Mouse (Mus musculus): ENCODE measurements around the gene Katnbl1. TPM values are rescaled to one million over a fixed set of nuclear protein-coding genes. Genes with fewer than 3 reads are reported as not detected.
"Not testable (repeated sequence)": the region's sequence is repeated elsewhere in the genome, so short reads cannot be mapped to it uniquely, and the experiment has no call there.

Katnbl1 gene
- polyA plus RNA-seq, 1 experiment from 2014 or later = 33.9 TPM

DNA sequence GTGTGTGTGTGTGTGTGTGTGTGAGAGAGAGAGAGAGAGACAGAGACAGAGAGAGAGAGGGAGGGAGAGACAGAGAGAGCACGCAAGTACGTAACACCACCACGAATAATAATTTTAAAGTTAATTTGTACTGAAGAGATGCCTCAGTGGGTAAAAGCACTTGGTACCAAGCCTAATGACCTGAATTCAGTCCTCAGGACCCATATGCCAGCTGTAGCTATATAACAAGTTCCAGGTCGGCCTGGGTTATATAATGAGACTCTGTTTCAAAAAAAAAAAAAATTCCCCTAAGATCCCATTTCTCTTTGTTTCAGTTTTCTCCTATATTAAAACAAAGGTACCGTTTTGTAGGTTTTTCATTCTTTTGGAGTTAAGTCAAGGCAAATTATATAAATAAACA lies 11.8 kb downstream of the Katnbl1 start:
- H3K36me3 ChIP-seq (ENCODE audit: control insufficient read depth, insufficient read depth, low read length) = no peaks in the 10 kb centered on the region
- H3K4me1 ChIP-seq (ENCODE audit: control insufficient read depth, insufficient read depth, low read length) = no peaks in the 10 kb centered on the region
- H3K4me3 ChIP-seq (ENCODE audit: low read length) = no peak overlapping the region
- H3K9me3 ChIP-seq (ENCODE audit: control insufficient read depth, low read length) = no peaks in the 10 kb centered on the region
- 87% methylated on average over 5 of the region's 5 CpGs for WGBS
- no peak for ATAC-seq
- no peak overlapping the region for H3K4me2 ChIP-seq (ENCODE audit: low read depth, low read length)
- H3K9ac ChIP-seq (ENCODE audit: low read depth, low read length) = no peak overlapping the region
- H3K27ac ChIP-seq (ENCODE audit: low read length) = no peak overlapping the region
- H3K27me3 ChIP-seq (replicated peaks; ENCODE audit: control insufficient read depth, insufficient read depth, low read length) = no peaks in the 10 kb centered on the region

DNA sequence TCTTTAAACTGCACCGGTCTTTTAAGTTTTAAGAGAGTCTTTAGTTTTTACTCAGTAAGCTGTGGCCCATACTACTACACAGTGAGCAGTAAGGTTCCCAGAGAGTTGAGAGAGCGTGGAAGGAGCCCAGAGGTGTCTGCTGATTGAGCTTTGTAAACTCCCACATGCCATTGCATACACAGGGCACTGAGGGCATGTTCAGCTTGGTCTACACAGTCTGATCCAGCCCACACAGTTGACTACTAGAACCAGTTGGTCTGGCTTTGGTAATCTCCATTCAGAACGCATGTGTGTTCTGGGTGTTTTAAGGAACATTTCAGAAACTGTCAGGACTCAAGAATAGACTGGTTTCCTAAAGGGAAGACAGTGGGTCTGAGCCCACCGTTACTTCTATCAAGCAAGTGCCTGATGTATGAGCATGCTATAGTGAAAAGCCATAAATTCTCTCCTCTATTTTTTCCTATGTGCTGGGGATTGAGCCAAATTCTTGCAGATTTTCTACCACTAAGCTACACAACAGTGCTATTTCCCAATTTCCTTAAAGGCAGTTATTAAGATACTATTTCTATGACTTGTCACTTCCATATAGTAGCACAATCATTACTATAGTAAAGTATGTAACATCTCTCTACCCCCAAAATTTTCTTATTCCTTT lies 12.5 kb downstream of the Katnbl1 start:
- 87% methylated on average over 4 of the region's 4 CpGs for WGBS
- no peaks in the 10 kb centered on the region for H3K9me3 ChIP-seq (ENCODE audit: control insufficient read depth, low read length)
- no peaks in the 10 kb centered on the region for H3K4me1 ChIP-seq (ENCODE audit: control insufficient read depth, insufficient read depth, low read length)
- no peaks in the 10 kb centered on the region for H3K36me3 ChIP-seq (ENCODE audit: control insufficient read depth, insufficient read depth, low read length)
- no peak for ATAC-seq
- no peak overlapping the region for H3K27ac ChIP-seq (ENCODE audit: low read length)
- no peaks in the 10 kb centered on the region for H3K27me3 ChIP-seq (replicated peaks; ENCODE audit: control insufficient read depth, insufficient read depth, low read length)
- H3K4me2 ChIP-seq (ENCODE audit: low read depth, low read length) = no peak overlapping the region
- H3K4me3 ChIP-seq (ENCODE audit: low read length) = no peak overlapping the region
- H3K9ac ChIP-seq (ENCODE audit: low read depth, low read length) = no peak overlapping the region

DNA sequence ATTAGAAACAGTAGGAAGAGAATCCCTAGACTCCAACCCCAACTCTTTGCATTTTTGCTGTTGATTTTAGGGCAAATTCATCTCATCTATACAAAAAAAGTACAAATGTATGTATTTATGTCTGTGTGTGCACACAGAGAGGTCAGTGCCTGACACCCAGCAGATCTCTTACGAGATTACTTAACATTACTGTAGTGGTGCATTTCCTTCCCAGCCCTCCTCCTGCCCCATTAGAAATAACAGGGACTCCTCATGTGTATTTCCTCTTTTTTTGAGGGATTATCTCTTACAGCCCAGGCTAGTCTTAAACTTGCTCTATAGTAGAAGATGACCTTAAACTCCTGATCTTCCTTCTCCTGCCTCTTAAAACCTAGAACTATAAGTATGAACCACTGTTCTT lies 13.7 kb downstream of the Katnbl1 start:
- Histone ChIP-seq H3K4me1 (ENCODE audit: control insufficient read depth, insufficient read depth, low read length) (no peaks in the 10 kb centered on the region), H3K9ac (ENCODE audit: low read depth, low read length) (no peak overlapping the region), H3K27ac (ENCODE audit: low read length) (no peak overlapping the region), H3K9me3 (ENCODE audit: control insufficient read depth, low read length) (no peaks in the 10 kb centered on the region), H3K36me3 (ENCODE audit: control insufficient read depth, insufficient read depth, low read length) (no peaks in the 10 kb centered on the region), H3K4me2 (ENCODE audit: low read depth, low read length) (no peak overlapping the region), H3K27me3 (replicated peaks; ENCODE audit: control insufficient read depth, insufficient read depth, low read length) (no peaks in the 10 kb centered on the region), H3K4me3 (ENCODE audit: low read length) (no peak overlapping the region)
- no peak for ATAC-seq
- 76% methylated on average over 1 of the region's 1 CpGs for WGBS

DNA sequence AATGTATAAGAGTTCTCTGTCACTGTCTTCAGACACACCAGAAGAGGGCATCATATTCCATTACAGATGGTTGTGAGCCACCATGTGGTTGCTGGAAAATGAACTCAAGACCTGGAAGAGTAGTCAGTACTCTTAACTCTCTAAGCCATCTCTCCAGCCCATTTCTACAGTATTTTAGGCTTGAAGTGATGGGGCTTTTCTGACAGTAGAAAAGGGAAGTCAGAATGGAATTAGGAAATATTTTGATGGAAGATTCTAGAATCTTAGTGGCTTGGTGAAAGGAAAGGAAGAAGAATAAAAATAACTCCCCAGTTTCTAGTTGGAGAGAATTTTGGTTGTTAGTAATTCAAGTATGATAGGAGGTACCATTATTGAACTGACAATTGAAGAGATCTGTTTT lies 14.9 kb downstream of the Katnbl1 start:
- no peaks in the 10 kb centered on the region for H3K27me3 ChIP-seq (replicated peaks; ENCODE audit: control insufficient read depth, insufficient read depth, low read length)
- no peak overlapping the region for H3K27ac ChIP-seq (ENCODE audit: low read length)
- H3K9me3 ChIP-seq (ENCODE audit: control insufficient read depth, low read length) = no peaks in the 10 kb centered on the region
- H3K4me3 ChIP-seq (ENCODE audit: low read length) = no peak overlapping the region
- ATAC-seq = no peak
- H3K4me1 ChIP-seq (ENCODE audit: control insufficient read depth, insufficient read depth, low read length) = no peaks in the 10 kb centered on the region
- H3K36me3 ChIP-seq (ENCODE audit: control insufficient read depth, insufficient read depth, low read length) = no peaks in the 10 kb centered on the region
- no peak overlapping the region for H3K9ac ChIP-seq (ENCODE audit: low read depth, low read length)
- no peak overlapping the region for H3K4me2 ChIP-seq (ENCODE audit: low read depth, low read length)

DNA sequence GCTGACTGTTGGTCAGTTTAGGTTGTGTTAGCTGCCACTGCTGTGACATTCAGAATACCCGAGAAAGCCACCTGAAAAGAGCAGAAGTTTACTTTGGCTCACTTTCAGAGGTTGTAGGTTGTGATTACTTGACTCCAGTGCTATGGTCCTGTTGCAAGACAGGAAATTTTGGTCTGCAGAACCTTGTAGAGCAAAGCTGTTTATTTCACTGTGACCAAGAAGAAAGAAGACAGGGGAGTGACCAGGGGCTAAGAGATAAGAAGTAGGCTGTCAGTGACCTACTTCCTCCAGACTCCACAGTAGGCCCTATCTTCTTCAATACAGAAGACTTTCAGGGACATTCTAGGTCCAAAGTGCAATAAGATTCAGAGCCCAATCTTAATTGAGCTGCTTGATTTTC lies 17.6 kb downstream of the Katnbl1 start:
- Histone ChIP-seq H3K36me3 (ENCODE audit: control insufficient read depth, insufficient read depth, low read length) (no peaks in the 10 kb centered on the region), H3K4me3 (ENCODE audit: low read length) (no peak overlapping the region), H3K9me3 (ENCODE audit: control insufficient read depth, low read length) (no peaks in the 10 kb centered on the region), H3K27ac (ENCODE audit: low read length) (0 out of 2 replicates have a peak overlapping the region, but pooled peaks have one; percentile 37), H3K9ac (ENCODE audit: low read depth, low read length) (no peak overlapping the region), H3K4me2 (ENCODE audit: low read depth, low read length) (no peak overlapping the region), H3K27me3 (replicated peaks; ENCODE audit: control insufficient read depth, insufficient read depth, low read length) (no peaks in the 10 kb centered on the region), H3K4me1 (ENCODE audit: control insufficient read depth, insufficient read depth, low read length) (no peaks in the 10 kb centered on the region)
- 44% methylated on average over 1 of the region's 1 CpGs for WGBS
- peak; percentile 75 for ATAC-seq

DNA sequence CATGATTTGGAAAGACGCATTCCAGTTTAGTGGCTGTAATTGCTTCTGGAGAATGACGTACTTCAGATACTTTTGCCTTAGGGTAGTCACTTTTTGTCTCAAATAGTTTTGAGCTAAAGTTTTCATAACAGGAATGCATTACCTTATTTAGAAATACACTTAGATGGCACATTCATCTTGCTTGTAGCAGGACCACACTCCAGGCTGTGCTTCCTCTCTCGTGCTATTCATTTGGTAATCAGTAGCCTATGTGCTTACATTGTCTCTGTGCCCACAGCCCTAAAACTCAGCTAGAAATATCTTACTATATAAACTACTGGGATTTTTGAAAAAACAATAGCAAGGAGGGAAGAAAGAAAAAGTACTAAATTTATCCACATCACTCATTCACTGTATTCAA lies 28.0 kb downstream of the Katnbl1 start:
- Histone ChIP-seq H3K4me1 (ENCODE audit: control insufficient read depth, insufficient read depth, low read length) (no peaks in the 10 kb centered on the region), H3K27me3 (replicated peaks; ENCODE audit: control insufficient read depth, insufficient read depth, low read length) (no peaks in the 10 kb centered on the region), H3K27ac (ENCODE audit: low read length) (no peak overlapping the region), H3K4me2 (ENCODE audit: low read depth, low read length) (no peak overlapping the region), H3K9ac (ENCODE audit: low read depth, low read length) (no peak overlapping the region), H3K4me3 (ENCODE audit: low read length) (no peak overlapping the region), H3K9me3 (ENCODE audit: control insufficient read depth, low read length) (no peaks in the 10 kb centered on the region), H3K36me3 (ENCODE audit: control insufficient read depth, insufficient read depth, low read length) (no peaks in the 10 kb centered on the region)
- 78% methylated on average over 3 of the region's 3 CpGs for WGBS
- ATAC-seq = no peak

DNA sequence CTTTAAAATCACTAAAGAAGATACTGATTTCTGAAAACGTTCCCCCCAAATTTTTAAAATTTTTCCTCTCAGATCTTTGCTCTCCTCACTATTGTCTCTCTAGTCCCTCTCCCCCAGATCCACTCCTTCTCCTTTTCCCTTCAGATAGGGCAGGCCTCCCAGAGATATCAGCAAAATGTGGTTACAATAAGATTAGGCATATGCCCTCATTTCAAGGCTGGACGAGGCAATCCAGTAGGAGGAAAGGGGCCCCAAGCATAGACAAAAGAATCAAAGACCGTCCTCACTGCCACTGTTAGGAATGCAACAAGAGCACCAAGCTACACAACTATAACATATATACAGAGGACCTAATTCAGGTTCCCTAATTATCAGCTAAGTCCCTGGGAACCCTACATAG lies 46.3 kb downstream of the Katnbl1 start:
- H3K4me1 ChIP-seq (ENCODE audit: control insufficient read depth, insufficient read depth, low read length) = no peaks in the 10 kb centered on the region
- no peak overlapping the region for H3K9ac ChIP-seq (ENCODE audit: low read depth, low read length)
- no peak overlapping the region for H3K27ac ChIP-seq (ENCODE audit: low read length)
- ATAC-seq = no peak
- H3K4me3 ChIP-seq (ENCODE audit: low read length) = no peak overlapping the region
- WGBS = 80% methylated on average over 3 of the region's 3 CpGs
- no peaks in the 10 kb centered on the region for H3K9me3 ChIP-seq (ENCODE audit: control insufficient read depth, low read length)
- H3K36me3 ChIP-seq (ENCODE audit: control insufficient read depth, insufficient read depth, low read length) = no peaks in the 10 kb centered on the region
- no peak overlapping the region for H3K4me2 ChIP-seq (ENCODE audit: low read depth, low read length)
- no peaks in the 10 kb centered on the region for H3K27me3 ChIP-seq (replicated peaks; ENCODE audit: control insufficient read depth, insufficient read depth, low read length)

DNA sequence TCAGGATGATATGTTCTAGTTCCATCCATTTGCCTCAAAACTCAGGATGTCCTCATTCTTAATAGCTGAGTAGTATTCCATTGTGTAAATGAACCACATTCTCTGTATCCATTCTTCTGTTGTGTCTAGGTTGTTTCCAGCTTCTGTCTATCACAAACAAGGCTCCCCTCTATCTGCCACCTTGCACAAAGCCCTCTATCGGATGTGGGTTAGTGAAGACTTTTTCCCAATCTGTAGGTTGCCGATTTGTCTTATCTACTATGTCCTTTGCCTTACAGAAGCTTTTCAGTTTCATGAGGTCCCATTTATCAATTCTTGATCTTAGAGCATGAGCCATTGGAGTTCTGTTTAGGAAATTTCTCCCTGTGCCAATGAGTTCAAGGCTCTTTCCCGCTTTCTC lies 49.5 kb downstream of the Katnbl1 start:
- ATAC-seq; H3K27me3 ChIP-seq (replicated peaks; ENCODE audit: control insufficient read depth, insufficient read depth, low read length); H3K36me3 ChIP-seq (ENCODE audit: control insufficient read depth, insufficient read depth, low read length); H3K27ac ChIP-seq (ENCODE audit: low read length); H3K9ac ChIP-seq (ENCODE audit: low read depth, low read length); H3K4me3 ChIP-seq (ENCODE audit: low read length); H3K4me1 ChIP-seq (ENCODE audit: control insufficient read depth, insufficient read depth, low read length); H3K4me2 ChIP-seq (ENCODE audit: low read depth, low read length); H3K9me3 ChIP-seq (ENCODE audit: control insufficient read depth, low read length): not testable (repeated sequence)
- 93% methylated on average over 3 of the region's 3 CpGs for WGBS

DNA sequence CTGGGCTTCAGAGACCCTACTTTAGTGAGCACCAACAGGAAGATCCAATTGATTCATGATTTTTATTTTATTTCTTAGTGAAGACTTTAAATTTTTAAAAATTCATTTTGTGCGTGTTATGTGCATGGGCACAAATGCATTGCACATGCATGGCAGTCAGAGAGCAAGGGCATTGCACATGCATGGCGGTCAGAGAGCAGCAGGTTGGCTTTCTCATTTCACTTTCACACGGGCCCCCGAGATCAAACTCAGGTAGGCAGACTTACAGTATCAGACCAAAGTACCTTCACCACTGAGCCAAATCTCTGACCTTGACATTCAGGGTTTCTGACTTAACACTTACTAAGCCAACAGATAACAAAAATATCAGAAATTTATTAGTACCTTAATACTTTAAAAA lies 50.7 kb downstream of the Katnbl1 start:
- Histone ChIP-seq H3K4me1 (ENCODE audit: control insufficient read depth, insufficient read depth, low read length) (no peaks in the 10 kb centered on the region), H3K36me3 (ENCODE audit: control insufficient read depth, insufficient read depth, low read length) (no peaks in the 10 kb centered on the region), H3K27me3 (replicated peaks; ENCODE audit: control insufficient read depth, insufficient read depth, low read length) (no peaks in the 10 kb centered on the region), H3K4me3 (ENCODE audit: low read length) (no peak overlapping the region), H3K9me3 (ENCODE audit: control insufficient read depth, low read length) (no peaks in the 10 kb centered on the region), H3K9ac (ENCODE audit: low read depth, low read length) (no peak overlapping the region), H3K4me2 (ENCODE audit: low read depth, low read length) (no peak overlapping the region), H3K27ac (ENCODE audit: low read length) (no peak overlapping the region)
- 86% methylated on average over 4 of the region's 4 CpGs for WGBS
- ATAC-seq = no peak

DNA sequence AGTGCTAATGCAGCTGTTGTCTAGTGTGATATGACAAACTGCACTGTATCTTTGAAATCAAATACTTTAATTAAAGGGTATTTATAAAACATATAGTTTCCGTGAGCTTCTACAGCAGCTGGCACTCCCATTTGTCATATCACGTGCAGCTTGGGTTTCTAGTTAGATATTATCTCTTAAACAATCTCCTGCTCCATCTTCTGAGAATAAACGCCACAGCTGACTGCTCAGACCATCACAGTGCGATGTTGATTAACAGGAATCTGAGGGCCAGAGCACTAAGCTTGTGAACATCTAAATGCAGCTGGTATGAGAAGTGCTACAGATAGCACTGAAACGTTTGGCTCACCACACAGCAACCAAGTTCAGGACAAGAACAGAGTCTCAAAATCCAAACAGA lies 51.4 kb downstream of the Katnbl1 start:
- ATAC-seq = no peak
- Histone ChIP-seq H3K9ac (ENCODE audit: low read depth, low read length) (no peak overlapping the region), H3K4me3 (ENCODE audit: low read length) (no peak overlapping the region), H3K9me3 (ENCODE audit: control insufficient read depth, low read length) (no peaks in the 10 kb centered on the region), H3K4me1 (ENCODE audit: control insufficient read depth, insufficient read depth, low read length) (no peaks in the 10 kb centered on the region), H3K27ac (ENCODE audit: low read length) (no peak overlapping the region), H3K36me3 (ENCODE audit: control insufficient read depth, insufficient read depth, low read length) (no peaks in the 10 kb centered on the region), H3K4me2 (ENCODE audit: low read depth, low read length) (no peak overlapping the region), H3K27me3 (replicated peaks; ENCODE audit: control insufficient read depth, insufficient read depth, low read length) (no peaks in the 10 kb centered on the region)
- 58% methylated on average over 5 of the region's 5 CpGs for WGBS
